Mouse (Mus musculus) frontal cortex, postnatal 10 days (tissue): Measurements from ENCODE around the gene Ltb4r1.

ENCODE experiments used
- DNase-seq, 2 experiments: peaks; one replicate each; pipeline ENCODE4 v3.0.0; 2022; ENCODE audit warnings: low spot score in 2 of 2, mixed read lengths in 1 of 2

The Ltb4r1 gene

DNA sequence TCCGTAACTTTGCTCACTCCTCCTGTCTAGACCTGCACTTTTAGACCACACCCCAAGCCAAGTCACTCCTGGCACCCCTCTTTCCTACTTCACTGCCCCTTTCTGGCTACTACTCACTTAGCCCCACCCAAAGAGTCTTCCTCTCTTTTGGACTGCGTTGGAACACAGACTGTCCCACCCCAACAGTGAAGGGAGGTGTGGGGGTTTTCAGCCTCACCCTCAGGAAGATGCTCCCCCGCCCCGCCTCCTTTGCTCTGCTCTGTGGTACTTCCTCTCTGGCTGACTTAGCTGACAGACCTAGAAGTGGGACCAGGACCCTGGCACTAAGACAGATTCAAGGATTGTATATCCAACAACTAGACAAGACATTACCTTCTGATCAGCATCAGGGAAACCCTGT is at the start of gene Ltb4r1:
Gene Ltb4r1, plus strand, starts transcription at position 267 of the 400 bp plus-strand sequence.
- no peak for DNase-seq

GRCm38 (mm10) chr14:55716271-55716670 is 49.5 kb upstream of the Ltb4r1 start:
- DNase-seq: no peak

DNA sequence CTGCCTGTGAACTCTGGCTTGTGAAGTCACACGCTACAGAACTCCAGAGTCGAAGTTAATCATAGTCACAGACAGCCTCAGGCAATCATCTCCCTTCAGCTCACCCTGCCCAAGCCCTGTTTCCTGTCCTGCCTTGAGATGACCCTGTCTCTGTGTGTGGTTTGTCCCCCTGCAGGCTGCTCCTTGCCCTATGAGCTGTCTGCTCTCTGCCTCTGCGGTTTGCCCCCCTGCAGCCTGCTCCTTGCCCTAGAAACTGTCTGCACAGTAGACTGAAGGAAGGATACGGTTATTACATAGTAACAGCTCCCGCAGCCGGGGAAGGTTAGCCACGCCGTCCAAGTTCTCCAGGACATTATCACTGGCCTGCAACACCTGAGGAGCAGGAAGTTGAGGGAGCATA is 48.9 kb upstream of the Ltb4r1 start:
- DNase-seq: no peak

DNA sequence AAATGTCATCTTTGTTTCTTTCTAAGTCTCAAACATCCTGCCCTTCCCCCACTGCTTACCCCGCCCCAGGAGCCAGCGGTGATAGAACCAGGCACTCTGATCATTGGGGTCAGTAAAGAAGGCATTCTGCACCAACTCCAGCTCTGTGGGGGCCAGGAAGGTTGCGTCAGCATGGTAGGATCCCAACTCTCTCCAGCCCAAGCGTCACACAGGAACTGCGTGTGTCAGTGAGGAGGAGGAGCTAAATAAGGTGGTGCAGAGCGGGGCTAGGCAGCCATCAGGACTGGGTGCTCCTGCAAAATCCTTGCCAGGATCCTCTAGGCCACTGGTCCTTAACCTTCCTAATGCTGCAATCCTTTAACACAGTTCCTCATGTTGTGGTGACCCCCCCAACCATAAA is 46.0 kb upstream of the Ltb4r1 start:
- no peak for DNase-seq

DNA sequence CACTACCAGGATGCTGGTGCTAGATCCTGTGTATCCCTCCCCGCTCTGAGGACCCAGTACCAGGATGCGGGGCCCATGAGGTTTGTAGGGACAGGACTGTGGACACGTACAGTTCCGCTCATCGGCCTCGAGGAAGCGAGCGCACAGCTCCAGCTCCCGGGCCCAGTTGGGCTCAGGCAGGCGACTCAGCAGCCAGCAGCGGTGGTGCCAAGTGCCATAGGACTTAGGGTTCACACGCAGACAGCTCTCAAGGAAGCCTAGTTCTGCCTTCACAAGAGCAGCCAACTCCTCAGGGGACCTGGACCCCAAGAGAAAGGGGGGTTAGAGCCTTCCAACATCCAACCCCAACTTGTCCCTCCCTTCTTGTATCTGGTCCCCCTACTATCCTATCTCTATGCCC is 45.1 kb upstream of the Ltb4r1 start:
- DNase-seq: no peak

DNA sequence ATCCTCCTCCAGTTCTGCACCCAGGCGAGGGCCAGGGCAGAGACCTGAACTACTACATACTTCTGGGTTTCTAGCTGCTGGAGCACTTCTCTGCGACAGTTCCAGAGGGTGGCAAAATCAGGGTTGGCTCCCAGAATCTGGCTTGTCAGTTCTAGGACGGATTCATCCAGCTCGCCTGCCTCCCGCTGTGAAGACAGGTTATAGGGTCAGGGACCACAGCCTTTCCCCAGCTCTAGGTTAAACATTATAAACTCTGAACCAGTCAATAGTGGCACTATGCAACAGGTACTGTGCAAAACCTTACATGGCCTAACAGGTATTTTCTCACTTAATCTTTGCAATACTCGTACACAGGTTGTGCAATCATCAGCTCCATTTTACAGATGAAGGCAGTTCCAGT is 44.7 kb upstream of the Ltb4r1 start:
- no peak for DNase-seq

DNA sequence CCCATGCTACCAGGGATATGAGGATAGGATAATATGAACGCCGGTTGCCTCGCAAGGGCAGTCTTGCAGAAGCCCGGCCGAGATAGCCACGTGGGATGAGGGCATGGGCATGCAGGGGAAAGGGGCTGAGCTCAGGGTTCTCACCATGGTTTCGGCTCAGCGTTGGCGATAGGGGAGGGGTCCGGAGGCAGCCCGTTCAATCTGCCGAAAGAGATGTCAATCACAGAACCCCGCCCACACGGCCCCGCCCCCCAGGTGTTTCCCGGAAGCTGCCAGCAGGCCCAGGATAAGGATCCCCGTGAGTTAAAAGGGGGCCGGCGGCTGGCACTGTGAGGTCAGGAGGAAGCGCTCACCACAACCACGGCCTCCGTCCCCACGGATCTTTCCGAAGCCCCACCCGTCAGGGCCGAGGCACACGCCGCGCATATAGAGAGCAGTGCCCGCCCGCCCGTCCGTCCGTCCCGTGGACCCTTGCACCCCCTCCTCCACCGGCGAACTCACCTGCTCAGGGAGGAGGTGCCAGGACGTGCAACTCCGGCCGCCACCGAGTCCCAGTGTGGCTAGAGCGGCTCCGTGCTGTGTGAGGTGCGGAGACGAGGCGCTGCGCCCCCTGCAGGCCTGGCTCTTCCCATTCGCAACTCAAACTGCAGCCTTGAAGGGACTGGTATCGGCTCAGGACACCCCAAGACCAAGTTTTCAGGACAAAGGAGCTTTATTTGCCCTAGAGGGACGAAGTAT is 43.9 kb upstream of the Ltb4r1 start, which contains the start of gene Rabggta:
Gene Rabggta, minus strand, starts transcription at position 564 of the 738 bp plus-strand sequence.
- DNase-seq: peak; percentile 88 to 90

DNA sequence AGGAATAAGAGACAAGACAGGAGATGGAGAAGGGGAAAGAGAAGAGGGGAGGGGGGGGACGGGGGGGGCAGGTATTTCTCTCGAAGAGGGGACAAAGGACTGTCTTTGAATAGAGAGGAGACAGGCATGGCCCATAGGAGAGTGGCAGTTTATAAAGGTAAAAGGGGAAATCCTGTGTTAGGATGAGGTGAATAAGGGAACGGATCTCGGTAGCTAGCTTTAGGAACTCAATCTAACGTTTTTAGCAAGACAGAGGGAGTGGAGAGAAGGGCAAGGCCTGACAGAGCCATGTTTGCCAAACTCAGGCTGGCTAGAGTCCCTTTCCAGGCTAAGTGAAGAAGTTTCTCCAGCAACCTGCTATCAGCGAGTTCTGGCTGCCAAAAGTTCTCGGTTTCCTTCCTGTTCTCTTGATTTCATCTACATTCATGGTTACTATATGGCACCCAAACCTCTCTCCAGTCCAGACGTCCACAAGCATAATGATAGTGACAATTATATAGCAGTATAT is 43.3 kb upstream of the Ltb4r1 start:
- DNase-seq: no peak

DNA sequence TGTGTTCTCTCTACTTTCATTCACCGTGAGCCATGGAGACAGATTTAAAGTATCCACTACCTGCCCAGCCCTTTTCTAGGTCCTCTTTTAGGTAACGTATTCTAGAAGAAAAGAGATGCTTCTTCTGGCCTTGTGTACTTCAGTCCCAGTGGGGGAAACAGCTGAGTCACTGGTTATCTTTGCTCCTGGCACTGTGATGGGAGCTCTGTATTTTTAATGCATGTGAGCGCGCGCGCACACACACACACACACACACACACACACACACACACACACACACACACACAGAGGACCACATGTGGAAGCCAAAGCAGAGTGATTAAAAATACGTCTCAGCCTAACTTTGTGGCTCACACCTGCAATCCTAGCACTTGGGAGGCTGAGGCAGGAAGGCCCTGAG is 42.3 kb upstream of the Ltb4r1 start:
- DNase-seq: no peak

DNA sequence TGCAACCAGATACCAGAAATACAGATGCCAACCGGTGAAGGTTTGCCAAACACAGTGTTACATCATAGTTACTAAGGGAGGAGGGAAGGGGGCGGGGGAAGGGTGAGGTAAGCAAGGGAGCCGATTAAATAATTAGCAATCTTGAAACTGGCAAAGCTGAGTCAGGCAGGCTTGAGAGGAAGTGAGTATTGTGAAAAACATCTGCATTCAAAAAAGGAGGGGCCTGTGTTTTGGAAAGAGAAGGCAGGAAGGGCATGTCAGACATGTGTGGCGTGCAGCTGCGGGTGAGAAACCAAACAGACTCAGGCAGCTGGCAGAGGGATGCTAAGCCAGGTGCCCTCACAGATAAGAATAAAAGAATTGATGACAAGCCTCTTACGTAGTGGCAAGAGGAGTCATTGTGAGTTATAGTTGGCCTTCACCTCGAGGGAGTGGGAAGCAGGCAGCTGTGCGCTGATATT is 41.3 kb upstream of the Ltb4r1 start:
- DNase-seq: no peak

- DNase-seq: no peak
These were observed 39.5 kb upstream of the Ltb4r1 start for GRCm38 (mm10) chr14:55726261-55726660.

- DNase-seq: no peak
These were observed 37.7 kb upstream of the Ltb4r1 start for GRCm38 (mm10) chr14:55727889-55728685.

GRCm38 (mm10) chr14:55730116-55730515 is 35.6 kb upstream of the Ltb4r1 start:
- DNase-seq: no peak

- DNase-seq: no peak
These were observed 35.2 kb upstream of the Ltb4r1 start for GRCm38 (mm10) chr14:55730531-55731032.

- no peak for DNase-seq
These were observed 31.9 kb upstream of the Ltb4r1 start for GRCm38 (mm10) chr14:55733889-55734288.

DNA sequence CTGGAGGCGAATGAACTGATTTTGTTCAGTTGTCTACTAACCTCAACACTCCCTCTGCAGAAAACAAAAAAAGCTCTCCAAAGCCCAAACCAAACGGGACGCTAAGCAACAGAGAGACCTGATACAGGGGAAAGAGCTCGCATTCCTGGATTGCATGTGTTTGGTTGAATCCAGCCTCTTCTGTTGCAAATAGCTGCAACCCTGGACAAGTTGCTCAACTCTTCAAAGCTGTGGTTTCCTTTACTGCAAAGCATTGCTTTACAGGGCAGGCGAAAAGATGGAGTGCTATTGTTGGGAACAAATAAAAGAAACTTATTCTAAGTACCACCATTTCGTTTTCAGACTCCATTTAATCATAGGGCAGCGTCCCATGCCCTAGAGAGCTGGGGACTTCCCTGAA is 30.9 kb upstream of the Ltb4r1 start:
- no peak for DNase-seq

DNA sequence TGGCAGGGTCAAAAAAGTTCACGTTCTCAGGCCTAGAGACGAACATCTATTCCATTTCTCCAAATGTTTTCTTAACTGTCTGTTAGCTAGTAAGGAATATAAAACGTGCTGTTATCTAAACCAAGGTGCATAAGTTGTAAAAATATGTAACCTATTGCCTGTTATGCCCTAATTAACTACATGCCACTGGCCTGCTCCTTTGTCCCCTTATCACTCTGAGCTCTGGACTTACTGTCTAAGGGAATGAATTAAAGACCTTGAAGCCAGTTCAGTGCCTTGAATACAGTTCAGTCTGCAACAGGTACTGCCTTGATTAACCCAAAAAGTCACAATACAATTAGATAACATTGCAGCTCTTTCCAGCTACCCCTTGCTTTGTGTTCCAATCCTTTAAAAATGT is 30.4 kb upstream of the Ltb4r1 start:
- DNase-seq: no peak

DNA sequence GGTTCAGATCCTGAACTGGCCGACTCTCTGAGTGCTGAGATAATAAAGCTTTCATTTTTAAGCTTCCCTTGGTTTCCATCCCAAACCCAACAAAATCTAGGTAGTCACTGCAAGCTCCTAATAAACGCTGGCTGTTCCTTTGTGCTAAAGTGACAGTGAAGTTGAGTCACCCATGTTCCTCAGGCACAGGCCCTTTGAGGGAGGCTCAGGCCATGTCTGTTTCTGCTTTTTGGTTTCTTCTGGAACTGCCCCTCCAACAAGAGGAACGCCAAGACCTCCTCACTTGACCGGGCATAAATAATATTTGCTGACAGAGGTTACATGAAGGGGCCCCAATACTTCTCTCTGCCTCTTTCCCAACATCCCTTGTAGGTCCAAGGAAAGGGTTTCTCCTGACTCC is 30.0 kb upstream of the Ltb4r1 start:
- no peak for DNase-seq

GRCm38 (mm10) chr14:55737086-55737687 is 28.6 kb upstream of the Ltb4r1 start:
- DNase-seq: no peak

GRCm38 (mm10) chr14:55743711-55744110 is 22.1 kb upstream of the Ltb4r1 start:
- DNase-seq: peak; percentile 57 to 82

DNA sequence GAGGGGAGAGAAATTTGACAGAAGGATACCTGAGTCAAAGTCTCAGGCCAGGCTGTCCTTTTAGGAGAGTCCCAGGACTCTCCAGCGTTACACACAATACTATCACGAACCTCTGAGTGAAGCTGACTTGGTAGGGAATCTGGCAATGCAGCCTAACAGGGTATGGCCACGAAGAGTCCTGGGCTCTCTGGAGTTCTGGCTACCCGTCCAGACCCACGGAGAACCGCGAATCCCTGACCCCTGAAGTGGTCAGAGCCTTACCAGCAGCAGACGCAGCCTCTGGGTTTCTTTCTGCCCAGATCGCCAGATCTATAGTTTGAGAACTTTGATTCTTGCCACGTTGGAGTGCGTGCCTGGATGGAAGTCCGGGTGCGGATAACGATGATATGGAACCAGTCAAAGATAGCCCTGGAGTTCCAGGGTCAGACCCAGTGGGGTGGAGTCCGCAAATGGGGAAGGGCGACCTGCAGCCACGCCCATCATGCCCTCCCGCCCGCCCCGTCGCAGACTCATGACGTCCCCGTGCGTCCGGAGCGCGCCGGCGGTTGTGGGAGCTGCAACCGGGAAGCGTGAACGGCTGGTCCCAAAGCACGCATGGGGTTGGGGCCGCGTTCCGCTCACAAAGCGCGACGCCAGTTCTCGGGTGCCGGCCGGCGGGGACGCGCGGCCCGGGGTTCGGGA is 20.4 kb upstream of the Ltb4r1 start, which contains the start of the genes Dhrs1 and Nop9:
Gene Dhrs1, minus strand, starts transcription at position 511 of the 681 bp plus-strand sequence.
Gene Nop9, plus strand, starts transcription at position 514 of the 681 bp plus-strand sequence.
- peak; percentile 72 to 86 for DNase-seq
